Mouse (Mus musculus) MEL (cell line): Measurements from ENCODE around the gene Vdr. TPM values are rescaled to one million over a fixed set of nuclear protein-coding genes. Genes with fewer than 3 reads are reported as not detected.

ENCODE experiments used
- DNase-seq: peaks from one replicate; pipeline ENCODE4 v3.0.0; 2011; ENCODE audit warnings: low read depth, low spot score
- H3K27ac ChIP-seq: 2 replicates; pipeline ENCODE4 v1.5.1; 2012; ENCODE audit warnings: low read depth, mild to moderate bottlenecking, control low read depth, low read length, moderate library complexity; ENCODE audit not compliant: control insufficient read depth
- H3K27me3 ChIP-seq, 2 experiments: fragments of 150-350 bp in 1 of 2; sonication (generic) in 1 of 2; 2 replicates each; pipeline ENCODE4 v1.6.1; 2012; ENCODE audit warnings: low read length in 2 of 2, mild to moderate bottlenecking in 2 of 2, improper control_type of control experiment in 1 of 2, moderate library complexity in 1 of 2; ENCODE audit not compliant: insufficient read depth in 2 of 2, control insufficient read depth in 1 of 2
- H3K36me3 ChIP-seq, 2 experiments: 2 replicates each; pipeline ENCODE4 v1.6.1; 2012 to 2014; ENCODE audit warnings: low read length in 2 of 2, improper control_type of control experiment in 1 of 2, inconsistent platforms in 1 of 2, mild to moderate bottlenecking in 1 of 2; ENCODE audit not compliant: insufficient read depth in 2 of 2, control insufficient read depth in 1 of 2
- H3K4me1 ChIP-seq, 2 experiments: fragments of 150-350 bp in 1 of 2; sonication (generic) in 1 of 2; 2 replicates each; pipeline ENCODE4 v1.6.1; 2012; ENCODE audit warnings: low read length in 2 of 2, improper control_type of control experiment in 1 of 2, mild to moderate bottlenecking in 1 of 2; ENCODE audit not compliant: insufficient read depth in 2 of 2, control insufficient read depth in 1 of 2
- H3K4me3 ChIP-seq, 2 experiments: fragments of 150-350 bp in 1 of 2; sonication (generic) in 1 of 2; 2 replicates each; pipeline ENCODE4 v1.5.1; 2012; ENCODE audit warnings: low read depth in 2 of 2, low read length in 2 of 2, mild to moderate bottlenecking in 2 of 2, moderate library complexity in 2 of 2, control low read depth in 1 of 2, improper control_type of control experiment in 1 of 2; ENCODE audit not compliant: control insufficient read depth in 1 of 2, insufficient read depth in 1 of 2
- H3K79me2 ChIP-seq: 2 replicates; pipeline ENCODE4 v1.6.1; 2012; ENCODE audit warnings: mild to moderate bottlenecking, low read length, moderate library complexity; ENCODE audit not compliant: control insufficient read depth, poor library complexity, insufficient read depth
- H3K9ac ChIP-seq: 2 replicates; pipeline ENCODE4 v1.6.1; 2012; ENCODE audit warnings: low read depth, mild to moderate bottlenecking, control low read depth, low read length, moderate library complexity; ENCODE audit not compliant: control insufficient read depth, poor library complexity, severe bottlenecking
- H3K9me3 ChIP-seq: fragments of 150-350 bp; sonication (generic); replicated peaks from 2 replicates; pipeline ENCODE4 v1.6.1; 2012; ENCODE audit warnings: mild to moderate bottlenecking, low read length, improper control_type of control experiment, moderate library complexity; ENCODE audit not compliant: insufficient read depth
- BHLHE40 ChIP-seq: IDR thresholded peaks from 2 replicates; pipeline ENCODE4 v1.6.1; 2012; ENCODE audit warnings: low read depth, mild to moderate bottlenecking, inconsistent platforms, low read length, improper control_type of control experiment, borderline replicate concordance
- CHD1 ChIP-seq: IDR thresholded peaks from 2 replicates; pipeline ENCODE4 v1.6.1; 2012; ENCODE audit warnings: low read depth, mild to moderate bottlenecking, inconsistent platforms, low read length, improper control_type of control experiment
- CTCF ChIP-seq, 3 experiments: IDR thresholded peaks in 2 of 3; conservative IDR thresholded peaks in 1 of 3; 2 replicates each; pipeline ENCODE4 v1.5.1; 2011 to 2012; ENCODE audit warnings: low read length in 3 of 3, low read depth in 2 of 3, mild to moderate bottlenecking in 2 of 3, improper control_type of control experiment in 1 of 3, inconsistent platforms in 1 of 3, mixed read lengths in 1 of 3, moderate library complexity in 1 of 3; ENCODE audit not compliant: control insufficient read depth in 1 of 3, insufficient read depth in 1 of 3, poor library complexity in 1 of 3, severe bottlenecking in 1 of 3
- EP300 ChIP-seq, 2 experiments: IDR thresholded peaks; 2 replicates each; pipeline ENCODE4 v1.6.1; 2011; ENCODE audit warnings: improper control_type of control experiment in 2 of 2, low read length in 2 of 2, low read depth in 1 of 2, mild to moderate bottlenecking in 1 of 2
- GATA1 ChIP-seq: IDR thresholded peaks from 2 replicates; pipeline ENCODE4 v1.6.1; 2011; ENCODE audit warnings: low read depth, low read length, improper control_type of control experiment
- HCFC1 ChIP-seq: IDR thresholded peaks from 2 replicates; pipeline ENCODE4 v1.6.1; 2012; ENCODE audit warnings: low read depth, mild to moderate bottlenecking, inconsistent platforms, low read length, improper control_type of control experiment, moderate library complexity
- JUND ChIP-seq: IDR thresholded peaks from 2 replicates; pipeline ENCODE4 v1.6.1; 2011; ENCODE audit warnings: low read depth, mild to moderate bottlenecking, improper control_type of control experiment, low read length
- KAT2A ChIP-seq: conservative IDR thresholded peaks from 2 replicates; pipeline ENCODE4 v1.6.1; 2012; ENCODE audit warnings: low read depth, low read length, improper control_type of control experiment, inconsistent platforms
- MAZ ChIP-seq: IDR thresholded peaks from 2 replicates; pipeline ENCODE4 v1.6.1; 2012; ENCODE audit warnings: low read depth, mild to moderate bottlenecking, inconsistent platforms, low read length, improper control_type of control experiment
- MYB ChIP-seq: IDR thresholded peaks from 2 replicates; pipeline ENCODE4 v1.6.1; 2011; ENCODE audit warnings: mild to moderate bottlenecking, low read depth, low read length, improper control_type of control experiment
- NELFE ChIP-seq: IDR thresholded peaks from 2 replicates; pipeline ENCODE4 v1.6.1; 2011; ENCODE audit warnings: low read depth, low read length, improper control_type of control experiment
- POLR2A ChIP-seq, 2 experiments: IDR thresholded peaks; 2 replicates each; pipeline ENCODE4 v1.6.1; 2011 to 2012; ENCODE audit warnings: low read length in 2 of 2, mild to moderate bottlenecking in 2 of 2, control low read depth in 1 of 2, improper control_type of control experiment in 1 of 2, low read depth in 1 of 2, moderate library complexity in 1 of 2; ENCODE audit not compliant: control insufficient read depth in 1 of 2, insufficient read depth in 1 of 2, poor library complexity in 1 of 2
- POLR2AphosphoS2 ChIP-seq: IDR thresholded peaks from 2 replicates; pipeline ENCODE4 v1.6.1; 2011; ENCODE audit warnings: low read length, improper control_type of control experiment
- RCOR1 ChIP-seq: IDR thresholded peaks from 2 replicates; pipeline ENCODE4 v1.6.1; 2012; ENCODE audit warnings: low read depth, mild to moderate bottlenecking, inconsistent platforms, low read length, improper control_type of control experiment
- SMC3 ChIP-seq: IDR thresholded peaks from 2 replicates; pipeline ENCODE4 v1.6.1; 2011; ENCODE audit warnings: low read depth, low read length, improper control_type of control experiment
- TBP ChIP-seq: IDR thresholded peaks from 2 replicates; pipeline ENCODE4 v1.8.0; 2011; ENCODE audit warnings: low read depth, low read length, improper control_type of control experiment
- ZKSCAN1 ChIP-seq: IDR thresholded peaks from 2 replicates; pipeline ENCODE4 v1.6.1; 2012; ENCODE audit warnings: low read depth, mild to moderate bottlenecking, inconsistent platforms, low read length, improper control_type of control experiment, moderate library complexity
- ZMIZ1 ChIP-seq: IDR thresholded peaks from 2 replicates; pipeline ENCODE4 v1.6.1; 2012; ENCODE audit warnings: low read depth, mild to moderate bottlenecking, inconsistent platforms, low read length, improper control_type of control experiment, moderate library complexity
- polyA plus RNA-seq, 2 experiments: library from polyadenylated mRNA; stranded (reverse) in 1 of 2; unstranded in 1 of 2; fragments of >175 nt in 1 of 2; fragments of >200 nt in 1 of 2; gene quantifications; 2 replicates each; pipeline versions ENCODE4 v1.2.1 to v1.2.4; 2012; ENCODE audit warnings: low replicate concordance in 2 of 2, low read depth in 1 of 2; ENCODE audit not compliant: insufficient read length in 2 of 2, insufficient read depth in 1 of 2, missing spikeins in 1 of 2
- total RNA-seq: library from RNA; depleted of rRNA; stranded (reverse); fragments of 300-350 nt; gene quantifications from 2 replicates; pipeline ENCODE4 v1.2.3, GENCODE M21; 2012

The Vdr gene
- total and polyA plus RNA-seq, 3 experiments: 0.54 to 1.9 TPM; not detected in 1

- Histone ChIP-seq H3K4me1 (peaks cover 4 to 12% of the 10 kb centered on the region in 2 experiments), H3K79me2 (no peaks in the 10 kb centered on the region), H3K27me3 (no peaks in the 10 kb centered on the region), H3K9ac (no peak overlapping the region), H3K36me3 (peaks cover 2 to 8% of the 10 kb centered on the region in 2 experiments; a peak in 3 of 4 replicates), H3K4me3 (no peak overlapping the region), H3K9me3 (no peaks in the 10 kb centered on the region), H3K27ac (no peak overlapping the region)
- no peak for DNase-seq
- 0 out of 2 replicates have a peak, but pooled peaks have one; percentile 10 for TF ChIP-seq MYB
- TF ChIP-seq ZMIZ1: peak; percentile 2; the same call in 1 of the 2 replicates
- TF ChIP-seq JUND: no peak
Observed at GRCm38 (mm10) chr15:97873717-97874116, 36.7 kb downstream of the Vdr start.

GRCm38 (mm10) chr15:97872161-97872560 lies 38.3 kb downstream of the Vdr start:
- H3K27me3 ChIP-seq: no peaks in the 10 kb centered on the region
- TF ChIP-seq KAT2A (no peak), POLR2AphosphoS2 (no peak), EP300 (IDR thresholded peaks at IDR 0.05; ENCODE audit: low read depth in 1 of 2, low read length in 2 of 2) (no peak), POLR2A (IDR thresholded peaks at IDR 0.05; ENCODE audit: control insufficient read depth in 1 of 2, insufficient read depth in 1 of 2, low read depth in 1 of 2, low read length in 2 of 2, poor library complexity in 1 of 2) (no peak; a peak in 1 of 4 replicates), TBP (no peak), CHD1 (no peak), RCOR1 (no peak), MYB (no peak), HCFC1 (no peak), NELFE (no peak), CTCF (IDR thresholded peaks at IDR 0.05 in 2 of 3, conservative IDR thresholded peaks at IDR 0.05 in 1 of 3; ENCODE audit: control insufficient read depth in 1 of 3, insufficient read depth in 1 of 3, low read depth in 2 of 3, low read length in 3 of 3, poor library complexity in 1 of 3, severe bottlenecking in 1 of 3) (no peak), MAZ (no peak), ZKSCAN1 (no peak), SMC3 (no peak), BHLHE40 (no peak), GATA1 (no peak)
- TF ChIP-seq, all 39 proteins: peak for 0
- H3K9me3 ChIP-seq: no peaks in the 10 kb centered on the region
- no peaks in the 10 kb centered on the region for H3K79me2 ChIP-seq
- DNase-seq: no peak
- peaks cover 7 to 15% of the 10 kb centered on the region in 2 experiments for H3K4me1 ChIP-seq
- no peak overlapping the region for H3K27ac ChIP-seq
- peaks cover 8 to 11% of the 10 kb centered on the region in 2 experiments for H3K36me3 ChIP-seq
- H3K4me3 ChIP-seq: no peak overlapping the region
- no peak overlapping the region for H3K9ac ChIP-seq
